Mouse (Mus musculus) lung, postnatal 36 days (tissue): ENCODE data around the gene Amt.
A peak's percentile ranks its signal among the peaks of the same experiment; 100 is the strongest.

Source experiments
- DNase-seq: peaks from one replicate; pipeline ENCODE4 v3.0.0; 2022; ENCODE audit warnings: mixed read lengths

Gene Amt

DNA sequence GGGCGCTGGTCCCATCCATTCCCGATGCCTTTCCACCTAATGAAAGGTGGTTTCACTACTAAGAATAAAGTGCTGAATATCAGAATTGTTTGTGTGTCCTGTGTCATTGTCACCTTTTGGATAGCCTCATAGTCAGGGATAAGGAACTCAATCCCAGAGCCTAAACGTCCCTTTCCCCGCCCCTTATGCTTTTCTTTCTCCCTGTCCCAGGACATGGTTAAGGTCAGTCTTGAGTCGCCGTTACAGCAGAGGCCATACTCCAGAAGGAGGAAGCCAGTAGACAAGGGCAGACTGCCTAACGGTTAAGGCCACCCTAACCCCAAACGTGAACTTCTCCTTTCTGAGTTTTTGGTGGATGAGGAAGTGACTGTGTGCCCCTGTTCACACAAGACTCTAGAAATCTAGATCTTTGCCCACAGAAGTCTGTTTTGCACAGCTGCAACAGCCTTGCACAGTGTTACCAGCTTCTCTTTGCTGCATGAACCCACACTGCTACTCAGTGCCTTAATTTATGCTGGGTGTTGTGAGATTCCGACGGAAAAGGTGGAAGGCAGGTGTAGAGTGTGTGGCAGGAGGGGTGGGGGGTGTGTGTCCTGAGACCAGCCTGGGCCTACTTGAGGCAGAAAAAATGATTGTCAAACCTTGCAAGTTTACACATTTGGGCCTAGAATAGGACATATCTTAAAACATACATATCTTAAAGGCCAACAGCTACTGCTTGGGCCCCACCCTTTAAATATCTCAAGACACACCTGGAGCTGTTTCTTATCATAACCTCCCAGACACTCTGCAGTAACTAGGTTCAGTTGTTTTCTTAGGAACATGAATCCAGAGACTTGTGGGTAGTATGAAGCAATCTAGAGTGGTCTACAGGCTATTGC, 43.8 kb downstream of the Amt start:
- DNase-seq = peak; percentile 69

GRCm38 (mm10) chr9:108341139-108341475, 44.5 kb downstream of the Amt start:
- no peak for DNase-seq

DNA sequence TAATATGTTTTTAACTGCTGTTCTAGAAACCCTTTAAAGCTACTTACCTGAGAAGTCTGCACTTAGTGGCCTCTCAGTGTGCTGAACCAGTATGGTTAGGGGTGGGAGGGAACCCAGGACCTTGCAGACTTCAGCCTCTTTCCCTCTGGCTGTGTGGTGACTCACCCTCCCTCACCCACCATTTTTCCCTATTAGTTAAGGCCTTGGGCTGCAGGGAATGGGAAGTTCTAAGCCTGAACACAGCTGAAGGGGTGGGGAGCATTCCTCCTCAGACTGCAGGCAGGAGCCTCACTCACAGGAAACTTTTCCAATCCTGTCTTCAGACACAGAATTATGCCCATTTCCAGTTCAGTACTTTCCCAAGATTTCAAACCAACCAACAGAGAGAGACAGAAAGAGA, 45.1 kb downstream of the Amt start:
- DNase-seq = peak; percentile 26

DNA sequence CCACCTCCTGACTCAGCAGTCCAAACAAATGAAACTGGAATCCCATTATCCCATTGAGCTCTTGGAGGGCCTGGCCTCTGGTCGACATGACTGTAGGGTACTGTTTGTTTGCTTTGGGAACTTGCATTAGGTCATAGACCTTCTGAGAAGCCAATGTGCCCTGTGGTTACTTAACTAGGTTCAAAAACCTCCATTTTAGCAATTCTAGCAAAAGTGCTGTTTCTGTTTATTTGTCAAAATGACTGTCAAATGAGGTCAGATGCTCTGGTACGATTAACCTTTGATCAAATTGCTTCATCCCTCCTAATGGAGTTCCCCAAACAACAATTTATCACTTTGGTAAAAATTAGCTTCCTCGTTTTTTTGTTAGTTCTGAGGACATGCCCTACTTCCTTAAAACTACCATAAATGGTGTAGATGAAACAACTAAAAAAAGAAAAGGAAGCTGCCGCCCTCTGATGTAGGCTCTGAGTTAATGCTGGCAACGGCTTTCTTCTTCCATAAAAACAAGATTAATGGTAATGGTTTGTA, 45.7 kb downstream of the Amt start:
- DNase-seq = peak; percentile 63

DNA sequence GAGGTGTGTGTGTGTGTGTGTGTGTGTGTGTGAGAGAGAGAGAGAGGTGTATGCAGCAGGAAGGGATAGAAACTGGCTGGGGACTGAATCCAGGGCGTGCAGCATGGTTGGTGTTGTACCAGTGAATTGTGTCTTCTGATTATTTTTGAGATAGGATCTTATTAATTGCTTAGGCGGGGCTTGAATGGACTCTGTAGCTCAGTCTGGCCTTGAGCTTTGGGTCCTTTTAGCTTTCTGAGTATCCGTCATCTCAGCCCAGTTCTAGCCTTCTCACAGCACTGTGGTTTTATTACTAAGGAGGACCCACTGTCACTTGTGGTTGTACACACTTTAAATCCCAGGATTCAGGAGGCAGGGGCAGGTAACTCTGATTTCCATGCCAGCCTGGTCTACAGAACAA, 46.7 kb downstream of the Amt start:
- DNase-seq = no peak

GRCm38 (mm10) chr9:108343835-108344234, 47.2 kb downstream of the Amt start:
- no peak for DNase-seq

GRCm38 (mm10) chr9:108344471-108344870, 47.8 kb downstream of the Amt start:
- DNase-seq = no peak

DNA sequence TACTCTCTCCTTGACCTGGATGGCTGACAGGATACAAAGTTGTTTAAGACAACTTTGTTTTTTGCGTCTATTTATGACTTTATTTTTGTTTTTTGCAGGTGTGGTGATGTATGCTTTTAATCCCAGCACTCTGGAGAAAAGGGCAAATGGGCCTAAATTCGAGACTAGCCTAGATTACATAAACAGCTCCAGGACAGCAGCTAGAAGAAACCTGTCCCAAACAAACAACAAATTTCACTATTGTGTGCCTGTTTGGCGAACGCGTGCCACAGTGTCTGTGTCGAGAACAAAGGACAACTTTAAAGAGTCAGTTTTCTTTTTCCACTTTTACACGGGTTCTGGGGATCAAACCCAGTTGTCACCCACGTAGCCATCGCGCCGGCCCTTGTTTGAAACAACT, 50.4 kb downstream of the Amt start:
- DNase-seq = no peak

DNA sequence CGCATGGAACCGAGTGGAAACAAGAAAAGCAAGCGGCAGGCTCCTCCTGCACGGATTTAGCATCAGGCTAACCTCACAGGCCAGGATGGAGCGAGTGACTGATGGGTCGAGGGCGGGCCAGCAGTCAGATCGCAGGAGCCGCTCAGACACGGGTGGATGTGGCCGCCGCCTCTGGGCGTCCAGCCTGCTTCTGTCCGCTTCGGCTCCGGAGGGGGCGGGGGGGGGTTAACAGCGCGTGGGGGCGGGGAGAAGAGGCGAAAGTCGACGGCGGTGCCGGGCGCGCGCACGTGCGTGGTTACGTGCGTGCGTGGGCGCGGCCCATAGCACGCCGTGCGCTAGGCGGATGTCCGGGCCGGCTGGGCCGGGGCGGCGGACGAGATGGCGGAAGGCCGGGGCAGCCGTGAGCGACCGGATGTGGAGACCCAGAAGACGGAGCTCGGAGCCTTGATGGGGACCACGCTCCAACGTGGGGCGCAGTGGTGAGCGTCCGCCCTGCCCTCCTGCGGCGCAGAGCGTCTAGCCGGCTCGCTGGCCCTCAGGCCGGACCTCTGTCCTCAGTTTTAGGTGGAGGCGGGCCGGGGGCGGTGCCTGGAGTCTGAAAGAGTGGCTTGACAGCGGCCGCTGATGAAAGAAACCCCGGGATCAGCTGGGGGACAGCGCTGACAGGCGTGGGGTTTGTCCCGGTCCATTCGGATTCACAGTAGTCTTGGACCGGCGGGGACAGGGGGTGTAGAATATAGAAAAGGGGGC, 51.1 kb downstream of the Amt start, which contains the start of gene Usp4:
Usp4 (plus strand) TSS at position 314 of the 750 bp plus-strand sequence.
- DNase-seq = peak; percentile 93

- no peak for DNase-seq
Measured at GRCm38 (mm10) chr9:108348290-108348680, 51.6 kb downstream of the Amt start.

- DNase-seq = no peak
Measured at GRCm38 (mm10) chr9:108349727-108350126, 53.1 kb downstream of the Amt start.
